Mouse (Mus musculus) gastrocnemius, adult 2 months (tissue): ENCODE results near the gene Glipr2. TPM values are rescaled to one million over a fixed set of nuclear protein-coding genes. Genes with fewer than 3 reads are reported as not detected.

ENCODE experiments used
- DNase-seq: peaks from one replicate; pipeline ENCODE4 v3.0.0; 2022
- H3K27ac ChIP-seq: fragments of 200-600 bp; 2 replicates; pipeline ENCODE4 v1.8.1; 2022; ENCODE audit warnings: mild to moderate bottlenecking
- H3K4me3 ChIP-seq: fragments of 200-600 bp; 2 replicates; pipeline ENCODE4 v1.8.1; 2022; ENCODE audit warnings: mild to moderate bottlenecking, moderate library complexity
- CTCF ChIP-seq: fragments of 200-600 bp; IDR thresholded peaks from 2 replicates; pipeline ENCODE4 v1.8.1; 2022; ENCODE audit warnings: antibody characterized with exemption, mild to moderate bottlenecking, moderate library complexity
- intact Hi-C: fragments of 180-260 bp; cut with DNase I; formaldehyde crosslinking; loops from one replicate; pipeline ENCODE4 v1.15.1; 2025
- total RNA-seq, 2 experiments: library from RNA; stranded (reverse); gene quantifications; 2 replicates each; pipeline ENCODE4 v1.2.3; 2021

Glipr2 gene
- total RNA-seq, 2 experiments from 2014 or later = 1.8 to 4.0 TPM

DNA sequence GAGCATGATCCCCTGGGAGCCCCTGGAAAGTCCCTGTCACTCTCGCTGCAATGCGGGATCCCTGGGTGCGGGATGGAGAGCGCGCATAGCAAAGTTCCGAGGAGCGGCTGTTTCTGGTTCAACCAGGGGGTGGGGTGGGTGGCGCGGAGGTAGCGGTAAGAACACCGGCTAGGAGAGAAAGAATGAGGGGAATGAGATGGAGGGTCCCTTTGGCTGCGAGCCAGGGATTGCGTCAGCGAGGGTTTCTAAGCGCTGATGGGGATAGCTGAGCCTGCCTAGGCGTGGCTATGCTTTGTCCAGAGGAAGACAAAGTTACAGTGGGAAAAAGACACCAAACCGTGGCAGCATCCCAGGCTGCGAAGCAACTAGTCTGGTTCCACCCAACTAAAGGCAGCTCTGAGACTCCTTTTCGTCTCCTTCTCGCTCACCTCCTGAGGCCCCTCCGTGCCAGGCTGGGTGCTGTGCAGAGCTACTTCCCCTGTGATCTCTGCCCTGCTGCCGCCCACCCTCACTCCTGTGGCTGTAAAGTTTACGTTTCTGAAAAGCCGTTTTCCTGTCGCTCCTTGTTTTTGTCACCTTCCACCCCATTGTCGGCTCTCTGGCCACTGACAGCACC, 753 bp downstream of the Glipr2 start:
- Histone ChIP-seq H3K27ac (peak overlapping the region; percentile 81), H3K4me3 (peak overlapping the region; percentile 87)
- intact Hi-C loops = loop anchor here (1.0 kb wide), 1 partner anchor 33 kb away; no protein-coding TSS in a partner anchor
- no peak for TF ChIP-seq CTCF
- DNase-seq = peak; percentile 78

DNA sequence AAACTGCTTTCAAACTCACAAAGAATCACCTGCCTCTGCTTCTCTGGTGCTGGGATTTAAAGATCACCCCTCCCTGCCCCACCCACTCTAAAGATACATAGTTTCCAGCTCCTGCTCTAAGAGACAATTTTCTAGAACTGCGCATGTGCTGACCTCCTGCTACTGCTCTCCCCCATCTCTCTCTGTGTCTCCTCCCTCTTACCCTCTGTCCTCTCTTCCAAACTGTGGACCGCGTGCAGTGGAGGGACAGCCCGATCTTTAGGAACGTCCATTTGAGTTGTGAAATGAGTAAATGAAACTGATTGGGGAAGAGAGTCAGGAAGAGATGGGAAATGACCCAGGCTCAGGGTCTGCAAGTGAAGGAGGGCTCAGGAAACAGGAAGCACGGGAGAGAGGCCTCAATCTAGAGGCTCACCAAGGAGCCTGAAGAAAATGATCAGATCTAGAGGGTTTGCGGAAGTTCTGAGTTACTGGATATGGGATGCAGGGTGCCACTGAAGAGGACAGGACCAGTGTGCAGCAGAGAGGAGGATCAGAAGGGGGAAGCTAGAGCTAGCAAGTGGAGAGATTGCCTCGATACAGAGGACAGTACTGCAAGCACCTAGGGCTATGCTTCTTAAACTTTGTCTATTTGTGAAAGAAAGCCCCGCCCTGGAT, 2.5 kb downstream of the Glipr2 start:
- intact Hi-C loops = no loop called here
- peak overlapping the region; percentile 87 for H3K4me3 ChIP-seq
- no peak for TF ChIP-seq CTCF

DNA sequence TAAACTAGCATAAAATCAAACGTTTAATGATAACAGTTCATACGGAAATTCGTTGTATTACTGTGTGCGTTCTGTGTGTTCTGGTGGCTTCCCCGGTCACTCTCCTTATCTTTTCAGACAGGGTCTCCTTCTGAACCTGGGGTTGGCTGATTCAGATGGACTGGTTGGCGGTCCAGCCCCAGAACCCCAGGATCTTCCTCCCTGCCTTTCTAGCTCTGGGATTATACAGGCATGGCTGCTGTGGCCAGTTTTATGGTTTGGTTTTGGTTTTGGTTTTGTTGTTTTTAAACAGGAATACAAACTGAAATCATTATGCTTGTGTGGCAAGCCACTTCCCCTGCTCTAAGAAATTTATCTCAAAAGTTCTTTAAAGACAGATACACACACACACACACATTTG, 3.0 kb downstream of the Glipr2 start:
- DNase-seq = no peak
- Histone ChIP-seq H3K27ac (peak overlapping the region; percentile 0), H3K4me3 (peak overlapping the region; percentile 87; the same call in 1 of the 2 replicates)
- TF ChIP-seq CTCF = no peak
- intact Hi-C loops = no loop called here

More for the DNA sequence above, 2.5 kb downstream of the Glipr2 start:
- peak overlapping the region; percentile 0 for H3K27ac ChIP-seq
- no peak for DNase-seq

DNA sequence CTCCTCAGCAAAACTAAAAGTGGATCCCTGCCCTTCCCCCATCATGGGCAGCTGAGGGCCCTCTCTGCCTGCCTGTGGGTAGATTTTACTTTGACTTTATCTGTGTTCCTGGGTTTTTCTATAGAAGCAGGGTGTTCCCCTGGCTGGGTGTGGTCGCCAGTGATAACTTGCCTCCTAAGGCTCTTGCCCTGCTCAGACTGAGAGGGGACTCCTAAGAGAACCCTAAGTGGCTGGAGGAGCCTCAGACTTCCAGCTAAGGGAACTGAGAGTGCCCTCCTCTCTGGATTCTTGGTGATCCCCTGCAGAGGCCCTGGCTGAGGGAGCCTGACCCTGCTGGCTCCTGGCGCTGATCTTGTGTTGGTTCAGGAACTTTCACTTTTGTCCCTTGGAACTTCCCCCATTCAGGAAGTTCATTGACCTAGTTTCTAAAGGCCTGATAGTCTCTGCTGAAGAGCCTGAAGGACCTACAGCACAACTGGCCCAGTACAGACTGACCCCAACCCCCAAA, 7.2 kb downstream of the Glipr2 start:
- intact Hi-C loops = no loop called here
- no peak for DNase-seq
- TF ChIP-seq CTCF = no peak
- H3K4me3 ChIP-seq = peak overlapping the region; percentile 38
- H3K27ac ChIP-seq = peak overlapping the region; percentile 77

DNA sequence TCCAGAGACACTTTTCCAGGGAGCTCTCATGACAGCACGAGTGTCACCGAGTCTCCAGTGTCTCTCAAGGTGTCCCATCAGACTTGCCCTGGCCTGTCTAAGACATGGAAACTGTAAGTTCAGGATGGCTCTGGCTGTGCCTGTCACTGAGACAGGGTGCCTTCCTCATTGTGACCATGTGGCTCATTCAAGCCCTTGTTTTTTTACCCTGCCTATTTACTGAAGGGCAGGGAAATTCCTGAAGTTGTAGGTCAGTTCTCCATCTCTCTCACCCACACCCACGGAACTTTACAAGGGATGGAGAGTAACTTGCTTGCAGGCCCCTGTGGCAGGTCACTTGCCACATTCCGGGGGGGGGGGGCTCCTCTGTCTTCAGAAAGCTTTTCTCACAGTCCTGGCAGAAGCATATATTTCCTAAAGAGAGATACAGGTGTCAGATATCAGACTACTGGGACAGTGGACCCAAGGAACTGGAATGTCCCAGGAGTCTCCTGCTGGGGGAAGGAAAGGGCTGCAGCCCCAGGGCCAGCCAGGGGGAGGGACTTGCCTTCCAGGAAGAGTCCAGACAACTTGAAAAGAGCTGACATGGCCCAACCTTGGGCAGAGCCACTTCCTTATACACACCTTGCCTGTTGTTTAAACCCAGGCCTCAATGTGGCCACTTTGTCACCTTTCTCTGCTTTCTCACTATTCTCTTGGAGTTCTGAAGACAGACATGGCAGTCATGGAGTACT, 7.9 kb downstream of the Glipr2 start:
- TF ChIP-seq CTCF = 0 out of 2 replicates have a peak, but pooled peaks have one; percentile 11
- intact Hi-C loops = no loop called here
- Histone ChIP-seq H3K4me3 (no peak overlapping the region), H3K27ac (peak overlapping the region; percentile 77)
- peak; percentile 52 for DNase-seq

DNA sequence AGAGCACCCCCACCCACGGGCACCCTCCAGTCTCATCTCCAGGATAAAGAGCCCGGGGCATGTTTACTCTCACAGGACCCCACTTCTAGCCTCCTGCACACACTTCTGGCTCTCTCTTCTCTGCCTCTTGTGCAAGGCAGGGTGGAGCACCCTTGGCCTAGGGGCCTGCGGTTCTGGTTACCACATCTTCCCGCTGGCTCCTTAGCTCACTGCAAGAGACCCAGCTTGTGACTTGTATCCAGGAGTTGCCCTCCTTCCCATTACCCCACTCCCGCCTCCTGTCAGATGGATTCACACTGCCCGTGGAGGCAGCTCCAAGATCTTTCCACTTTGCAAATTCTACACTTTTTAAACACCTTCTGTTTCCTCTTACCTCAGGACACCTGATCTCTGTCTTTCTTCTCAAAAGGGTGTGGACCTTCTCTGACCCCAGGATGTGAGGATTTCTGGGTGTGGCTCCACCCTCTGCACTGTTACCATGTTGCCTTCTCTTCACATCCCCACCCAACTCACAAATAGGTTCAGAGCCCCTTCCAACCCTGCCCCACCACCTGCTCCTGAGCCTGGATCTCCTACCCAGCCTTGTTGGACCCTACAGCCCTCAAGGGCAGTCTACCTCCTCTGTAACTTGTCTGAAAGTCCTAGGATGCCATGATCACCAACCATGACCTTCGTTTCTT, 8.8 kb downstream of the Glipr2 start:
- Histone ChIP-seq H3K4me3 (no peak overlapping the region), H3K27ac (peak overlapping the region; percentile 77)
- no peak for TF ChIP-seq CTCF
- DNase-seq = peak; percentile 55
- intact Hi-C loops = no loop called here

DNA sequence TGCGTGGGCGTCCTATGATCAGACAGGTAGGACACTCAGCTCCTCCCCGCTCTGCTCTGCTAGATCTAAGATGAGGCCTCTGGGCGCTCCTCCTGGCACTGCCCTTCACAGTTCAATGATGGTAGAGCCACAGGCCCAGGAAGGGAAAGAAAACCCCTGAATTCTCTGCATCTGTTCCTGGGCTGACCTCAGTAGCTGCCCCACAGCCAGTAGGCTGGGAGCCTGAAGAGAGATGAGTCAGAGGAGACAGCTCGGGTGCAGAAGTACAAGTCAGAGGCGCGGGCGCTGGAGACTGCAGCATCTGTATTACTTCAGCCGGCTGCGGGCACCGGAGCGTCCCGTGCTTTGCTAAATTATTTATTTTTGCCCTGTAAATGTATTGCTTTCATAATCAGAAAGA, 11.4 kb downstream of the Glipr2 start:
- peak overlapping the region; percentile 30 for H3K4me3 ChIP-seq
- no peak for TF ChIP-seq CTCF
- H3K27ac ChIP-seq = peak overlapping the region; percentile 55
- peak; percentile 88 for DNase-seq
- intact Hi-C loops = no loop called here

DNA sequence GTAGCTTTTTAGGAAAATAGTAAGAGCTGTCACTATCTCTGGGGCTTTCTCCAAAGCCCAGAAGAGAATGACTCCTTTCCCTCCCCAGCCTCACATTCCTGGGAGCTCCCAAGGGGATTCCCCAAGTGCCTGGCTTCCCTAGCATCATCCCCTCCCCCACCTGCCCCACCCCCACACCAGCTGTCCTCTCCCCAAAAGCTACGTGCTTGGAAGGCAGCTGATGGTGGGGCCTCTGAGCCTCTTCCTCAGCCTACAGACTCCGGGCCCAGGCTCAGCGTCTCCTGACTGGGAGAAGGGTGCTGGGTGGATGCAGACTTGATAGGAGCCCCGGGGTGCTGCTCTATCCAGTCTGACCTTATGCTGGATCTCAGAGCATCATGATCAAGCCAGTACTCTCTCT, 12.2 kb downstream of the Glipr2 start:
- H3K27ac ChIP-seq = peak overlapping the region; percentile 63
- intact Hi-C loops = no loop called here
- no peak overlapping the region for H3K4me3 ChIP-seq
- no peak for TF ChIP-seq CTCF
- DNase-seq = no peak

DNA sequence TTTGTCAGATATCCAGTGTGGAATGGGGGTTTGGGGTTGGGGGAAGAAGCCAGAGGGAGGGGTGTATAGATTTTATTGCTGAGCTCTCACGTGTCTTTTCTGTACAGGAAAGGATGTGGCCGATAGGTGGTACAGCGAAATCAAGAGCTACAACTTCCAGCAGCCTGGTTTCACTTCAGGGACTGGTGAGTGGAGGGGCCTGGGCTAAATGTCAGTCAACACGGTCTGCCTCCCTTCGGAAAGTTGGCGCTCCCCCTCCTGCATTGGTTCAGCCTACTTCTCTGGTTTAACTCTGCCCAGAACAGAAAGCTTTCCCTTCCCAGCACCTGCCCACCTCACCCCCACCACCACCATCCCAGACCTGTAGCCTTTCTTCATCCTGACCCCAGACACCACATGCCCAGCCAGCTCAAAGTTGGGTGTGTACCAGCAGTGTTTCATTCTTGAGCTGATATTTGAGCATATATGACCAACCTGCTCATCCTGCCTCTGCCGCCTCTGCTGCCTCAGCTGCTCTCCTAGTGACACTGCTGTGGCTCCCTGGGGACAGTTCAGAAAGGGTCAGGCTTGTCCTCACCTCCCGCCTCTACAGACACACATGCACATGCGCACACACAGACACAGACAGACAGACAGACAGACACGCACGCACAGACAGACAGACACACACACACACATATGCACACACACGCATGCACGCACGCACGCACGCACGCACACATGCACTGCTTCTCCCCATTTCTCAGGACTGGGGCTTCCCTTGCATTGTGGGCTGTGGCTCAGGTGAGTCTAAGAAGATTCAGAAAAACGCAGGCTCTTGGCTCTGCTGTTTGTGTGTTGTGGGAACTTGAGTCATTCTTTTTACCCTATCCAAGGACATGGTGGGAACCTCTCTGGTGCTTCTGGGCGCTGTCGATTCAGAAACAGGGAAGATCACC, 13.5 kb downstream of the Glipr2 start:
- no peak for DNase-seq
- H3K27ac ChIP-seq = no peak overlapping the region
- intact Hi-C loops = no loop called here

DNA sequence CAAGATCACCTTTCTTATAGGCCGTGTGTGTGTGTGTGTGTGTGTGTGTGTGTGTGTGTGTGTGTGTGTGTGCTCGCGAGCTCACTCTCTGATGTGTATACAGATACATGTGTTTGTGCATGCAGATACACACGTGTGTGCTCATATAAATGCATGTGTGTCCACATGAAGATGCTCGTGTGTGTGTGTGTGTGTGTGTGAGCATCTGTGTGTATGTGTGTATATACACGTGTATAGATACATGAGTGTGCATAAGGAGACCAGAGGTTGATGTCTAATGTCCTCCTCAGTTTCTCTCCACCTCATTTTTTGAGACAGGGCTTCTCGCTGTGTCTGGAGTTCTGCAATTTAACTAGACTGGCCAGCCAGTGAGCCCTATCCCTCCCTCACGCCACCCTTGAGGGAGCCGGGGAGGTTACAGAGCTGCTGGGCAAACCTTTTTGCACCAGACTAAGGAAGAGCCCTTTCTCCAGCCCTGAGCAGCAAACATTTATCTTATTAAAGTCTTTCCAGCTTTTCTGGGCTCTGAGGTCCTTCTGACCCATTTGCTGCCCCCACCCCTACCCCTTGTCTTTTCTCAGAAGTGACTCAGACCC, 14.4 kb downstream of the Glipr2 start:
- Histone ChIP-seq H3K27ac (peak overlapping the region; percentile 62), H3K4me3 (no peak overlapping the region)
- TF ChIP-seq CTCF = no peak
- DNase-seq = no peak
- intact Hi-C loops = no loop called here

More for the DNA sequence above, 13.5 kb downstream of the Glipr2 start:
- H3K4me3 ChIP-seq = no peak overlapping the region
- no peak for TF ChIP-seq CTCF

DNA sequence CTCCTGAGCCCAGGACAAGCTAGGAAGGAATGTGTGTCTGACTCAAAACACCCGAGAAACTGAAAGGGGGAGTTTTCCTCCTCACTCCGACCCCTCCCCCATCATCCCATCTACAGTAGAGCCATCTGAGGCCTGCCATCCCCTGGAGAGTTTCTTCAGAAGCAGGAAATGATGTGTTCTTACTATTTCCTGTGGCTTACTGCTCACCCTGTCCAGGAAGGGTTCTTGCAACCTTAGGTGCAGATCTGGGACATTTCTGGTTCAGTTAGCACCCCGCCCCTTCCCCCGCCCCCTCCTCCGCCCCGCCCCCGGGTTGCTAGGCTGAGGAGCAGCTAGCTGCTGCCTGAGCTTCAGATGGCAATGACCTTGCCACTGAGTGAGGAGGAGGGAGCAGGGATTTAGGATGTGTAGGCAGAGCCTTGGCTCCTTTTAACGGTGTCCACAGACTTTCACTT, 15.0 kb downstream of the Glipr2 start:
- no peak for TF ChIP-seq CTCF
- peak overlapping the region; percentile 62 for H3K27ac ChIP-seq
- H3K4me3 ChIP-seq = no peak overlapping the region
- DNase-seq = no peak
- intact Hi-C loops = no loop called here
